Mouse (Mus musculus): ENCODE results near the gene Klhl3.

DNA sequence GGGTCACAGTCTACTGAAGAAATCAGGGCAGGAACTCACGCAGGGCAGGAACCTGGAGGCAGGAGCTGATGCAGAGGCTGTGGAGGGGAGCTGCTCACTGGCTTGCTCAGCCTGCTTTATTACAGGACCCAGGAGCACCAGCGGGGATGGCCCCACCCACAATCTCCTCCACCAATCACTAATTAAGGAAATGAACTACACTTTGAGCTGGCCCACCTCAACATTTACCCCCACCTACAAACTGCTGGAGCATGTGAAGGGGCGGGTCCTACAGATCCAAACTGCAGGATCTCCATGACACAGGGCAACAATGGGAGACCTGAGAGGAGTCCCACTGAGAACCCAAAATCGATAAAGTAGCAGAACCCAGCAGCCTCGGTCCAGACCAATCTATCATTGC lies 64.3 kb downstream of the Klhl3 start:
- TF ChIP-seq POLR2A (IDR thresholded peaks at IDR 0.05; ENCODE audit: control insufficient read depth, low read depth, low read length) (no peak), CTCF (IDR thresholded peaks at IDR 0.05; ENCODE audit: control insufficient read depth, insufficient read depth, insufficient replicate concordance, low read depth, low read length) (no peak)
